Mouse (Mus musculus) kidney, adult 2 months (tissue): ENCODE data around the gene Ifrd1.

Source experiments
- CTCF ChIP-seq: fragments of 200-500 bp; conservative IDR thresholded peaks from 2 replicates; pipeline ENCODE4 v1.5.1; 2011; ENCODE audit warnings: low read depth, mild to moderate bottlenecking, control low read depth, low read length, moderate library complexity, mixed read lengths; ENCODE audit not compliant: insufficient read depth, insufficient read length
- POLR2A ChIP-seq: fragments of 200-500 bp; IDR thresholded peaks from one replicate; pipeline ENCODE4 v1.6.1; 2011; ENCODE audit warnings: low read depth, low read length, control low read depth

DNA sequence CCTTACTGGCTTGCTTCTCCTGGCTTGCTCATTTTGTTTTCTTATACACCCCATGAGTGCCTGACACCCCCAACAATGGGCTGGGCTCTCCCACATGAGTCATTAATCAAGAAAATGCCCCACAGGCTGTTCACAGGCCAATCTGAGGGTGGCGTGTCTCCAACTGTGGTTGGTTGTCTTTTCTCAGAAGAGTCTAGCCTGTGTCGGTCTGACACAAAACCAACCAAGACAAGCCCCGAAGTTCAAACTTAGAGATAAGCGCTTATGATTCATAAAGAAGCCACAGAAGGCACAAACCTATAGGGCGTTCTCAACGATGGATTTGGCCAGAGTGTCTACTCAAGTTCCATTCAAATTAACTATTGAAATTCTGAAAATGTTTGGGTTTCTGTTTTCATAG lies 94.1 kb downstream of the Ifrd1 start:
- TF ChIP-seq CTCF (no peak), POLR2A (no peak)
